Mouse (Mus musculus) left cerebral cortex, adult 8-10 months (tissue): ENCODE results near the gene Pik3ca. TPM values are rescaled to one million over a fixed set of nuclear protein-coding genes. Genes with fewer than 3 reads are reported as not detected.
"Not testable (repeated sequence)": the region's sequence is repeated elsewhere in the genome, so short reads cannot be mapped to it uniquely, and the experiment has no call there.

ENCODE experiments used
- DNase-seq, 2 experiments: peaks; one replicate each; pipeline ENCODE4 v3.0.0; 2022; ENCODE audit warnings: low spot score in 2 of 2
- total RNA-seq, 4 experiments: library from RNA; stranded (reverse); gene quantifications; 2 replicates each; pipeline ENCODE4 v1.2.4; 2022

The Pik3ca gene
- total RNA-seq, 4 experiments from 2014 or later: 59.1 to 68.3 (median 61.0) TPM

DNA sequence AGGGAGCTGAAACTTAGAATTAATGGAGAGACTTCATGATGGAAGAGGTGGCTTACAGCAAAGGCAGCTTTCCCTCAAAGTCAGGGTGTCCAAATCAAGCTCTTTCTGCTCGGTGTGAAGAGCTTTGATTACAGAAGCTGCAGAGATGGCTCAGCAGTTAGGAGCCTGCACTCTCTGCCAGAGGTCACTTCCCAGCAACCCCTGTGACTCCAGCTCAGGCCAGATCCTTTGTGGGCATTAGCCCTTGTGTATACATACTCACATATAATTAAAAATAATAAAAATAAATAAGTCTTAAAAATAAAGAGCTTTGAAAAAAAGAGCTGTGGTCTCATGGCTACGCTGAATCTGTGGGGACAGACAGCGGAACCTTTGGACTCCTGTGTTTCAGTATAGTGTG is 4.1 kb downstream of the Pik3ca start:
- no peak for DNase-seq

GRCm38 (mm10) chr3:32402990-32403885 is 5.8 kb downstream of the Pik3ca start:
- no peak for DNase-seq

DNA sequence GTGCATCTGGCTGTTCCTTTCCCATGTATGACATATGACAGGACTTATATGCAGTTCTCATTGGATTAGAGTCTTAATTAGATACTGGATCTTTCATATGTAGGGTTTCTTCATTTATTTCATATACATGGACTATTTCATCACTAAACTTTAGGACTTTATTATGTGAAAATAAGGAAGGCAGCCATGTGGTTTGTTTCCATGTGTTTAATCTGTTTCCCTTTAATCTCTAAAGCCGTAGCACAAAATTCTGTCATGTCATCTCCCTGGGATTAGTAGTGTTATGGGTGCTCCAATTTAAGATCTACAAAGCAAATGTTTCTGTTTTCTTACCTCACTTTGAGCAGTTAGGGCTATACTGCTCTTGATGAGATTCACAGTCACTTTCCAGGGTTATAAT is 8.2 kb downstream of the Pik3ca start:
- DNase-seq: no peak

DNA sequence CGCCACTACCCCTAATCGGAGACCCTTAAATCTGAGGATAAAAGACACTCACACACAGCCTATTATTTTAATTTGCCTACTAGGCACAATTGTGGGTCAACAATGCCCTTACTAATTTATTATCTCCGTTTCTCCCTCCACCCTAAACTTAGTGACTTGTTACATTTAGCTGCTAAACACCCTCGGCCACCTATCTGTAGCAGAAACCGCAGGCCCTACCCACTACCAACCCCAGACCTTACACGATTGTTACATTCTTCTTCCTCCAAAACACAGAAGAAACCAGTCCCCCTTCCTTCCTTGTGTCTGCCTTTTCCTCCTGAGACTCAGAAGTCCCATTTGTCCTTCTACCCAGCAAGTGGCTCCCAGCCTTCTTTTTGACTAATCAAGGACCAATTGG is 9.3 kb downstream of the Pik3ca start:
- DNase-seq: no peak

DNA sequence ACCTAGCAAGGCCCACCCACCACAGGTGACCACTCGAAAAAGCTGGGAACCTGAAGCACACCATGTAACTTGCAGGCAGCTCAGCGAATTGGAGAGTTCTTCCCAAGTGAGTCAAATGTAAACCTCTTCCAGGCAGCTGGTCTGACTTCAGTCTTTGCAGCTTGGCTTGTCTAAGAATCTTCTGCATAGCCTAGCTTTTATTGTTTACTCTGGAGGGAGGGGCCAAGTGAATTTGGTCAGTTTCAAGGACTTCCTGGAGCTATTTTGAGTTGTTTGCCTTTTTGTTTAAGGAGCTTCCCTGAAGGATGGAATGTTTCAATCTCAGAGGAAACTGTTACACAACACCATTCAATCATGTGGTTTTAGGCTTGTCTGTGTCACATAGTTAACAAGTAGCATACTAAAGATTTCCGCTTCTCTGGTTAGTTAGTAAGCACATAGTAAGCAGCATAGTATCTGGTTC is 11.4 kb downstream of the Pik3ca start:
- no peak for DNase-seq

DNA sequence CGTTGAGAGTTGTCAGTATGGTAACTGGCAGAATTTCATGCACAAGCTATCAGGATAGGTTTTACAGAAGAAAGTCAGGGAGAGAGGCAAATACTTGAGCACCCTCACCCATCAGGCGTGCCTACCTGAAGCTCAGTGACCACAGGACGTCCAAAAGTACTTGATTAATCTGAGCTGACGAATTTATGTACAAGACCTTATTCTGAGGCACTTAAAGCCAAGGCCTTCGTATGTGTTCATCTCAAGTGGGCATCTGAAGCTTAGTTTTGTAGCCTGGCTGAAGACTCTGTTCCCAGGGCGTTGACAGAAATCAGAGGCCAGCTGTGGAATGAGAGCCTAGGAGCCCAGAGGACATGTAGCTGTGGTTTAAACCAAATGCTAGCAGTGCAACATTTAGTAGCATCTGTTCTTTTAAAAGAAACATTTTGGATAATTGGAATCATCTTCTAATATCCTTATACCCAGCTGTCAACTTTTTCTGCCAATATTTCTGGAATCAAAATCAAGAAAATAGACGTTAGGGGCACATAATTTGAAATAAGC is 15.1 kb downstream of the Pik3ca start:
- no peak for DNase-seq

GRCm38 (mm10) chr3:32414381-32414780 is 16.9 kb downstream of the Pik3ca start:
- DNase-seq: no peak

DNA sequence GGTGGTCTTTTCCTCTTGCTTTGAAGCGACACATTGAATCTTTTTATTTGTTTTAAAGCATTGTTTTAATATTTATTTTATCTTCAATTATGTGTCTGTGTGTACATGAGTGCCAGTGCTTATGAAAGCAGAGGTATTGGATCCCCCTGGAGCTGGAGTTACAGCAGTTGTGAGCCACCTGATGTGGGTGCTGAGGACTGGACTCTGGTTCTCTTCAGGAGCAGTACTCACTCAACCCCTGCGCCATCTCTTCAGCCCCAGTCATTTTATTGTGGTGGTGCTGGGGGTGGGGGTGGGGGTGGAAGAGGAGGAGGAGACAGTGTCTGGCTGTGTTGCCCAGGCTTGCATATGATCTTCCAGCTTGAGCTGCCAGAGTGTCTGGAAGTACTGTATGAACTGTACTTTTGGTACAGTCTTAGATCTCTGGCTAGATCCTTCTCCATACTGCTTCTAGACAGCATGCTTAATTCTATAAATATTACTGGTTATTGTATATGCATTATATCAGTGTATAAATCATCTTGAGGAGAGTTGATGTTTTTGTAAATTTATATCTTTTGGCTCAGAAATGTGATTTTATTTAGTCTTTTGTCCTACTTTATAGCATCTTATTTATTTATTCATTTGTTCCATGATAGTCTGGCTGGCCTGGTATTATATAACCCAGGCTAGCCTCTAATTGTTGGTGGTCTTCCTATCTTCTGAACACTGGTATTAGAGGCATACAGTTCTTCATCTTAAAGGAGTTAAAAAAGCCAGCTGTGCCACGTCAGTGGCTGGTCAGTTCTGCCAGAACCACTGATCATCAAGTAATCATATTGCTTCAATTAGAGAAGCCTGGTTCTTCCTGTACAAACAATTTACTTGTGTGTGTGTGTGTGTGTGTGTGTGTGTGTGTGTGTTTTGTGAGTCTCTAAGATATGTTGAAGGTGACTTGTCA is 18.2 kb downstream of the Pik3ca start:
- DNase-seq: no peak

- DNase-seq: no peak
Observed at GRCm38 (mm10) chr3:32417751-32418211, 20.3 kb downstream of the Pik3ca start.

GRCm38 (mm10) chr3:32419866-32420265 is 22.4 kb downstream of the Pik3ca start:
- no peak for DNase-seq

DNA sequence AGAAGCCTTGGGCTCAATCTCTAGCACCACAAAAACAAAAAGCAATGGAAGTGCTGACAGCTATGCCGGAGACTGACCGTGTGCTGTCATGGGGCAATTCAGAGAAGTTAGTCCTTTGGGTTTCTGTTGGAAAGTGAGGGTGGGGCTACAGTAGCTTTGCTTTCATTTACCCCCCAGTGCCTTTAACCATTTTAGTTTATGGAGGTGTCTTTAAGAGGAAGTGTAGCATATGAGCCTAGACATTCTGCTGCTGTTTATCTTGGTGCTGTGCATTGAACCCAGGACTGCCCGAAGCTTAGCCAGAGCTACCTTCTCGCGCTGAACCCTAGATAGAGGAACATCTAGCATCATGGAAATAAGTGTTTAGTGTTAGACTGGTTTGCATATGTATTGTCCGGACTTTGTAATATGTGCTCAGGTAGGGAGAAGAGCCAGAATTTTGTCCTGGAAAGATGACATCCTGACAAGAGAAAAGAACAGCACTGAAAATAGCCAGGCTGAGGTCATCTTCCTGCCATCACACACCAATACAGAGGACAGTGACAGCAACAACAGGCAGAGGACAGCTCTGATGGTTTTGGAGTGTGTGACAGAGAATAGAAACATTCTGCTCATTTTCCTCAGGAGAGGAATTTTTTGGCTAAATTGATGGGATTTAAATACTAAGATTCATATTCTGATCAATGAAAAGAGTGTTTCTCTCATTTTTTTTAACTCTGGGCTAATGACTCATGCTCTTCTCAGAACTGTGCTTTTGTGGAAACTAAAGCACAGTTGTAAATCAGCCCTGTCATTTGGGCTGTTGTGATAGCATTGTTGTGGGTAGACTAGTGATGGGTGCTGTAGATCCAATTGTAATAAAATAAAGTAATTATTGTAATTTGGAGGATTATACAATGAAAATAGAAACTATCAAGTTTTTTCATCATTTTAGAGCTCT is 23.9 kb downstream of the Pik3ca start:
- DNase-seq: no peak

DNA sequence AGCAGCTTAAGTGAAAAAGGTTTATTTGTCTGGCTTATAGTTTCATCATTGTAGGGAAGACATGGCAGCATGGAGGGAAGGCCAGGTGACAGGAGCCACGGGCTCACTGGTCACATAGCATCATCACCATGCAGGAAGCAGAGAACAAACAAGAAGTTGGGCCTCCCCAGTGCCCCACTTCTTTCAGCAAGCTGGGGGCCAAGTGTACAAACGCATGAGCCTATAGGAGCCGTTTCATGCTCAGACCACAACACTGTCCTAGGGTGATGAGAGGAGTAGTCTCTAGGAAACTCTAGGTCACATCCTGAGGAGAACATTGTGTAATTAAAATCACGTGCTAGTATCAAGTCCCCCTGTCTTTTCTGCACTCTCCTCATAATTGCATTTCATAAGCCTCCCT is 30.2 kb downstream of the Pik3ca start:
- DNase-seq: no peak

- DNase-seq: no peak
Observed at GRCm38 (mm10) chr3:32428361-32428760, 30.9 kb downstream of the Pik3ca start.

- DNase-seq: no peak
Observed at GRCm38 (mm10) chr3:32428921-32429320, 31.4 kb downstream of the Pik3ca start.

GRCm38 (mm10) chr3:32429351-32429750 is 31.9 kb downstream of the Pik3ca start:
- DNase-seq: not testable (repeated sequence)

GRCm38 (mm10) chr3:32430394-32430793 is 32.9 kb downstream of the Pik3ca start:
- no peak for DNase-seq

GRCm38 (mm10) chr3:32434016-32434415 is 36.5 kb downstream of the Pik3ca start:
- no peak for DNase-seq

- DNase-seq: no peak
Observed at GRCm38 (mm10) chr3:32436101-32436500, 38.6 kb downstream of the Pik3ca start.

DNA sequence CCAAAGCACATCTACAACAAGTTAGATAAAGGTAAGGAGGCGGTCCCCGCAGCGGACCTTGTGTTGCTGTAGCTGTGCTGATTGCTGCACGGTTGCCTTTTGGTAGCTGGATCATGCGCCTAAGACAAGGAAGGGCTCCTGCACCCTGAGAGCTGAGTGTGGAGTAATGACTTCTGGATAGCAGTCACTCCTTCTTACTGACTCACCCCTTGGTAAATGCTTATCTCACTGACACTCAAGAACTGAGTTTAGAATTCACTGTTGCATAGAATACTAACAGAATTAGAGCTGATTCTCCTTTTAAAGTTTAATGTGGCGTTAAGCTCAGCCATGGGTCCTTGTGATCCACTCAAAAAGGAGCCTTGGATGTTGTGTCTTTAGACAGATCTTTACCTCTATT is 39.8 kb downstream of the Pik3ca start:
- DNase-seq: no peak

DNA sequence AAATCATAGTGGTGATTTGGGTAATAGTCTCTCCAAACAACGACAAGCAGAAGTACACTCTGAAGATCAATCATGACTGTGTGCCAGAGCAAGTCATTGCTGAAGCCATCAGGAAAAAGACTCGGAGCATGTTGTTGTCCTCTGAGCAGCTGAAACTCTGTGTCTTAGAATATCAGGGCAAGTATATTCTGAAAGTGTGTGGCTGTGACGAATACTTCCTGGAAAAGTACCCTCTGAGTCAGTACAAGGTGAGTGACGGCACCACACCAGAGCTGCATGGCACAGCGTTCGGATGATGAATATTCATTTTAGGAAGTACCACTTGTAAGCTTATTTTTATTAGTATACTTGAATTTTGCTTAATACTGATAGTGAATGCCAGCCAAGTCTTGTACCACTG is 40.3 kb downstream of the Pik3ca start:
- DNase-seq: no peak

GRCm38 (mm10) chr3:32438716-32439115 is 41.2 kb downstream of the Pik3ca start:
- DNase-seq: no peak
